Mouse (Mus musculus) kidney, adult 2 months (tissue): ENCODE data around the gene Tmem207.

ENCODE experiments used
- CTCF ChIP-seq: fragments of 200-500 bp; conservative IDR thresholded peaks from 2 replicates; pipeline ENCODE4 v1.5.1; 2011; ENCODE audit warnings: low read depth, mild to moderate bottlenecking, control low read depth, low read length, moderate library complexity, mixed read lengths; ENCODE audit not compliant: insufficient read depth, insufficient read length
- POLR2A ChIP-seq: fragments of 200-500 bp; IDR thresholded peaks from one replicate; pipeline ENCODE4 v1.6.1; 2011; ENCODE audit warnings: low read depth, low read length, control low read depth

- TF ChIP-seq CTCF (no peak), POLR2A (no peak)
These were observed 21.6 kb downstream of the Tmem207 start for GRCm38 (mm10) chr16:26504961-26505360.
